Mouse (Mus musculus) testis, adult 2 months (tissue): ENCODE results near the gene Osbp2. TPM values are rescaled to one million over a fixed set of nuclear protein-coding genes. Genes with fewer than 3 reads are reported as not detected.

Source experiments
- H3K27ac ChIP-seq: fragments of 200-500 bp; 2 replicates; pipeline ENCODE4 v1.5.1; 2012; ENCODE audit warnings: low read depth, low read length; ENCODE audit not compliant: control insufficient read depth, insufficient read depth
- H3K27me3 ChIP-seq: fragments of 200-500 bp; 2 replicates; pipeline ENCODE4 v1.6.1; 2012; ENCODE audit warnings: mild to moderate bottlenecking, low read length, moderate library complexity; ENCODE audit not compliant: control insufficient read depth, insufficient read depth
- H3K36me3 ChIP-seq: fragments of 200-500 bp; 2 replicates; pipeline ENCODE4 v1.6.1; 2012; ENCODE audit warnings: mild to moderate bottlenecking, low read length; ENCODE audit not compliant: control insufficient read depth, insufficient read depth
- H3K4me1 ChIP-seq: fragments of 200-500 bp; 2 replicates; pipeline ENCODE4 v1.6.1; 2012; ENCODE audit warnings: low read length; ENCODE audit not compliant: control insufficient read depth, insufficient read depth
- H3K4me3 ChIP-seq: fragments of 200-500 bp; 2 replicates; pipeline ENCODE4 v1.5.1; 2012; ENCODE audit warnings: low read depth, mild to moderate bottlenecking, low read length, moderate library complexity, mixed read lengths; ENCODE audit not compliant: control insufficient read depth
- CTCF ChIP-seq: fragments of 200-500 bp; IDR thresholded peaks from 2 replicates; pipeline ENCODE4 v1.5.1; 2012; ENCODE audit warnings: low read depth, mild to moderate bottlenecking, inconsistent platforms, low read length, moderate library complexity; ENCODE audit not compliant: control insufficient read depth, insufficient read depth, insufficient replicate concordance
- POLR2A ChIP-seq: fragments of 200-500 bp; IDR thresholded peaks from 2 replicates; pipeline ENCODE4 v1.6.1; 2012; ENCODE audit warnings: low read depth, mild to moderate bottlenecking, inconsistent platforms, low read length, moderate library complexity; ENCODE audit not compliant: control insufficient read depth
- polyA plus RNA-seq: library from polyadenylated mRNA; depleted of rRNA; stranded (reverse); fragments of >200 nt; gene quantifications from 2 replicates; pipeline ENCODE4 v1.2.3, GENCODE M21; 2012

The Osbp2 gene
- polyA plus RNA-seq, 1 experiment, result 710 TPM

DNA sequence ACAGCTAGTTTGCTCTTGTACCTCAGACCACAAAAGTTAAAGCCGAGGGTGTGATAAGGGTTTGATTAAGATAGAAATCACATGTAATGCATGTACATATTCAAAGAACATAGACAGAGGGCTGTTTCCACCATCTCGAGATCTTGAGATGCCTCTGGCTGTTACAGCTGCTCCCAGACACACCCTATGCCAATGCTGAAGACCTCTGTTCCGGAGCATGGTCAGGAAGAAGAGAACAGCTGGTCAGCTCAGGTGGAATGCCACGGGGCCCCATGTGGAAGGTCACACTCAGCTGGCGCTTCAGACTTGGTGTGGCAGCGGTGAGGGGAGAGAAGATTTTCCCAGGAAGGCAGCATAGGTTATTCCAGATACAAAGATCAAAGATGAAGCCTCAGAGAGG lies 41.0 kb upstream of the Osbp2 start:
- no peak overlapping the region for H3K27ac ChIP-seq
- no peak overlapping the region for H3K4me3 ChIP-seq
- H3K27me3 ChIP-seq, result no peaks in the 10 kb centered on the region
- TF ChIP-seq POLR2A (no peak), CTCF (no peak)
- no peaks in the 10 kb centered on the region; the same call in 1 of the 2 replicates for H3K4me1 ChIP-seq
- H3K36me3 ChIP-seq, result no peaks in the 10 kb centered on the region

DNA sequence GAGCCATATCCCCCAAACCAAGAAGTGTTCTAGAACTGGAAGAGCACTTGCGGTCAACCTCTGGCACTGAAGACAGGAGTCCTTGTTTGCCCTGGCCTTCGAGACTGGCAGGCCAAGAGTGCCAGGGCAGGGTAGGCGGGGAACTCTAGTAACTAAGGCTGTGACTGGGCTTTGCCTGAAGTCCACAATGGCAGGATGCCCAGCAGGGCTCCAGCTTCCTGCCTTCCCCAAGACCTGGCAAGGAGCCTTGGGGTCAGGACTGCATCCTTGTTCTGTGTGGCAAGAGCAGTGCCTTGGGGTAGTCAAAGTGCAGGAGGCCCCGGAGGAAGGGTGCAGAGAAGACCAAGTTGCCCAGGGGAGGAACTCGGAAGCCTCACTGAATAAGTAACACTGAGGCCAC lies 39.3 kb upstream of the Osbp2 start:
- H3K27me3 ChIP-seq, result no peaks in the 10 kb centered on the region
- no peaks in the 10 kb centered on the region; the same call in 1 of the 2 replicates for H3K4me1 ChIP-seq
- no peak overlapping the region for H3K27ac ChIP-seq
- TF ChIP-seq POLR2A, result no peak
- TF ChIP-seq CTCF, result no peak
- no peak overlapping the region for H3K4me3 ChIP-seq
- H3K36me3 ChIP-seq, result no peaks in the 10 kb centered on the region

- no peak overlapping the region for H3K4me3 ChIP-seq
Observed at GRCm38 (mm10) chr11:3902516-3902915, 38.8 kb upstream of the Osbp2 start.

DNA sequence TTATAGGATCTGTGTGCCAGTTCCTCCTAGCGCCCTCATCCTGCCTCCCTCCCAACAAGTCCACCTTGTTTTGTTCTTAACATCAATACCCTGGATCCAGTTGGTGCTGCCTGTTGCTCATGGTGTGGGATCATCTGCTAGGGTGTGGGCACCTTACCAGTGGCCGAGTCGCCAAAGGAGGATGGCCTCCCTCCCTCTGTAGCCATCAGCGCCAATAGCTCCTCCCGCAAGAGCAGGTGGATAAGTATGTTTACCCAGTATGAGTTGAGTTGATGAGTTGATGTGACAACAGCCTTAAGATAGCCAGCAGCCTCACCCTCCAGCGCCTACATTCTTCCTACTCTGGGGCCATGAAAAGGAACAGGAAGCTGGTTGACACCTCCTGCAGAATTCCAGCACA lies 36.6 kb upstream of the Osbp2 start:
- Histone ChIP-seq H3K27me3 (no peaks in the 10 kb centered on the region), H3K4me3 (peak overlapping the region; percentile 51), H3K27ac (no peak overlapping the region), H3K36me3 (no peaks in the 10 kb centered on the region; the same call in 1 of the 2 replicates), H3K4me1 (no peaks in the 10 kb centered on the region; the same call in none of the 2 replicates)
- TF ChIP-seq CTCF (no peak), POLR2A (no peak)

More at GRCm38 (mm10) chr11:3902516-3902915, 38.8 kb upstream of the Osbp2 start:
- H3K27me3 ChIP-seq, result no peaks in the 10 kb centered on the region
- no peaks in the 10 kb centered on the region; the same call in 1 of the 2 replicates for H3K36me3 ChIP-seq
- no peaks in the 10 kb centered on the region; the same call in 1 of the 2 replicates for H3K4me1 ChIP-seq
- TF ChIP-seq CTCF (no peak), POLR2A (no peak)
- H3K27ac ChIP-seq, result no peak overlapping the region

DNA sequence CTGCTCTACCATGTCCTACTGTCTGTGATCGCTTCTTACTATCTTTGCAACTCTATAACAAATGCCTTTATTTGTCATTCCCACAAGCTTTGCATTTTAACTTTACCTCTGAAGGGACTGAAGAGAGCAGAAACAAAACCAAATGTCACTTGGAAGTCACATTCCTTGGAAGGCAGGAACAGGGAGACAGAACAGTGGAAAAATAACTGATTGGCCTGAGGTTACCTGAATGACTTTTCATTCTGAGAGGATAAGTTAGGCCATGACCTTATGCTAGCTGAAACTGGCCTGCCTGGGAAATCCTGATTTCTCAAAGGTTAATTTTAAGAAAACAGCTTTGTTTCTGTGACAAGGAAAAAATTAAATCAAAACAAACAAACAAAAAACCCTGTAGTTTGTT lies 32.2 kb upstream of the Osbp2 start:
- H3K4me1 ChIP-seq, result no peaks in the 10 kb centered on the region; the same call in 1 of the 2 replicates
- no peak for TF ChIP-seq CTCF
- no peak for TF ChIP-seq POLR2A
- no peaks in the 10 kb centered on the region; the same call in 1 of the 2 replicates for H3K36me3 ChIP-seq
- no peak overlapping the region for H3K27ac ChIP-seq
- no peaks in the 10 kb centered on the region for H3K27me3 ChIP-seq
- H3K4me3 ChIP-seq, result peak overlapping the region; percentile 41; the same call in 1 of the 2 replicates

GRCm38 (mm10) chr11:3895458-3895857 lies 31.8 kb upstream of the Osbp2 start:
- Histone ChIP-seq H3K4me1 (no peaks in the 10 kb centered on the region; the same call in 1 of the 2 replicates), H3K36me3 (no peaks in the 10 kb centered on the region; the same call in 1 of the 2 replicates), H3K27ac (peak overlapping the region; percentile 74), H3K27me3 (no peaks in the 10 kb centered on the region), H3K4me3 (peak overlapping the region; percentile 76)
- TF ChIP-seq POLR2A (no peak), CTCF (no peak)

GRCm38 (mm10) chr11:3894406-3895281 lies 30.9 kb upstream of the Osbp2 start, which contains the start of the genes 4921536K21Rik and Dusp18:
Gene 4921536K21Rik, minus strand, starts transcription at chr11:3895098.
Gene Dusp18, plus strand, starts transcription at chr11:3895240.
- Histone ChIP-seq H3K27me3 (no peaks in the 10 kb centered on the region), H3K4me3 (peak within 1 kb of the TSS; percentile 76), H3K4me1 (no peaks in the 10 kb centered on the region; the same call in 1 of the 2 replicates), H3K36me3 (no peaks in the 10 kb centered on the region; the same call in 1 of the 2 replicates), H3K27ac (peak within 1 kb of the TSS; percentile 74)
- TF ChIP-seq POLR2A (peak; percentile 98), CTCF (no peak)
